Mouse (Mus musculus): ENCODE results near the gene Olfr161.
"Not testable (repeated sequence)": the region's sequence is repeated elsewhere in the genome, so short reads cannot be mapped to it uniquely, and the experiment has no call there.

DNA sequence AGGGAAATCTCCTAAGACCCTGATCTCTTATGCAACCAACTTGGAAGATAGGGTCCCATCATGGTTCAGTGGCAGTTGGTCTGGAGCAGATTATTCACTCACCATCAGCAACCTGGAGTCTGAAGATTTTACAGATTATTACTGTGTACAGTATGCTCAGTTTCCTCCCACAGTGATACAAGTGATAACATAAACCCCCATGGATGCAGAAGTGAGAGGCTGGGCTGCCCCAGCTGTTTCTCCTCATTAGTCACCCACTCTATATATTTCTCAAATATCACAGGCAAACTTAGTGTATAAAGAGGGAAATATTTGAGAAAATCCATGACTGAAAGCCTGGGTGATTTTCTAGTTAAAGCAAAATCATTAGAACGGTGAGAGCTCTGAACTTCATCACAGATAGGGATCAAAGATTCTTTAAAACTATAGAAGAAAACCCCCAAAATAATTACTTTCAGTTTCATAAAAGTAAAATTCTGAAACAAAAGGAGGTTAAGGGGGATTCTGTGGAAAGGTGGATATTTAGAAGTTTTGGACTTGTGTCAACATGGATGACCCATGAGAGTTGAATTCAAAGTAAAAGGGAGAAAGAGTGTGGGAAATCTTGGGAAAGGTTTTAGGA, 12.5 kb upstream of the Olfr161 start:
- TF ChIP-seq CTCF, EP300 (IDR thresholded peaks at IDR 0.05; ENCODE audit: low read depth): not testable (repeated sequence)

All from liver, embryonic 14.5 days (tissue).